Mouse (Mus musculus): Measurements from ENCODE around the gene Actl6b.
A peak's percentile ranks its signal among the peaks of the same experiment; 100 is the strongest.

Gene Actl6b

DNA sequence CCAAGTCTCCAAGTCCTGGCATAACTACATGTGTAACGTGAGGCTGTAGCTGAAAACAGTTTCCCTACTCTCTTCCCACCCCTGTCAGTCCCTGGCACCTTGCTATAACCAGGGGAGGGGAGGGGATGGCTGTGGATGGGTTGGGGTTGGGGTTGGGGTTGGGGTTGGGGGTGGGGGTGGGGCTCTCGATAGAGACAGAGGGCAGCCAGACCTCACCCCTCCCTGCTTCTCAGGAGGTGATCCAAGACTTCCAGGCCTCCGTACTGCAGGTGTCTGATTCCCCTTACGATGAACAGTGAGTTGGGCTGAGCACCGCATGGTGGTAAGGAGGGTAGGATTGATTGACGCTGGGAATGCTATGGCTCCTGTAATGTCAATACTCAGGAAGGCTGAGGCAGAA is 12.4 kb downstream of the Actl6b start:
- no peak for DNase-seq

DNA sequence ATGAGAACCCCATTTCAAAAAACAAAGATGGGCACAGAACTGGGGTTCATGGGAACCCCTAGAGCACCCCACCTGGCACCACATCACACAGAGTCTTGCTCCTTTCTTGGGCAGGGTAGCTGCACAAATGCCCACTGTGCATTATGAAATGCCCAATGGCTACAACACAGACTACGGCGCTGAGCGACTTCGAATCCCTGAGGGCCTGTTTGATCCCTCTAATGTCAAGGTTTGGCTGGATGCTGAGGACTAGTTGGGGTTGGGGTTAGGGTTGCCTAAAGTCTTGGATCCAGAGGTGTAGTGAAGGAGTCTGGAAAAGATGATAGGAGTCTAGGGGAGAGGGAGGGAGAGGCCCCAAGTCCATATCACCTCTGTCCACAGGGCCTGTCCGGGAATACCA is 13.1 kb downstream of the Actl6b start:
- DNase-seq: no peak

DNA sequence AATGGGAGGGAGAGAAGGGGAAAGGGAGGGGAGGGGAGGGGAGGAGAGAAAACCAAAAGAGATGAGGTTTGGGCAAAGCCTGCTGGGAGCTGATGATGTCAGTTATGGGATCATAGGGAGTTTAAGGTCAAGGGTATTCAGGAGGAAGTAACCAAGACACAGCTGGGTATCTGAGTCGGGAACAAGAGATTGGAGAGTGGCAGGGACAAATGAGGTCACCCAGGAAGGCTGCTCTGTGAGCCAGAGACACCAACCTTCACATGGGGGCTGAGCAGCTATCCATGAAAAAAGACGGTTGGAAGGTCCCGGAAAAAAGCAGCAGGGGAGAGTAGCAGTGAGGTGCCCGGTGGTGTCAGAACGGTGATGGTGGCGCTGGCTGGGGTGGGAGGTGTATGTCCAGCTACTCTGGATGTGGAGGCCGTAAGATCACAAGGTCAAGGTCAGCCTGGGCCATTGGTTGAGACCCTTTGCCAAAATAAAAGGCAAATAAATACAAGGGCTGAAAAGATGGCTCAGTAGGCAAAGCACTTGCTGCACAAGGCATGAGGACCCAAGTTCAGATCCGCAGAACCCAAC is 15.0 kb downstream of the Actl6b start:
- DNase-seq: no peak

DNA sequence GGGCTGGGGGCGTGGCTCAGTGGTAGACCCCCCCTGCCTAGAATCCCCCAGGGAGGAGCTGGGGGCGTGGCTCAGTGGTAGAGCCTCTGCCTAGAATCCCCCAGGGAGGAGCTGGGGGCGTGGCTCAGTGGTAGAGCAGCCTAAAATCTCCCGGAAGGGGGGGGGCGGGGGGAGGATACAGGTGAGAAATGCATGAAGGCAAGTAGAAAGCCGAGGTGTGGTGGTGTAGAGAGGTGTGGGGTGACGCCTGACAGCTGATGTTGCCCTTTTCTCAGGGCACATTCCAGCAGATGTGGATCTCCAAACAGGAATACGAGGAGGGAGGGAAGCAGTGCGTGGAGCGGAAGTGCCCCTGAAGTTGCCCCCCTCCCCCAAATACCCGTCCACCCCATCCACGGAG is 15.7 kb downstream of the Actl6b start:
- no peak for DNase-seq

DNA sequence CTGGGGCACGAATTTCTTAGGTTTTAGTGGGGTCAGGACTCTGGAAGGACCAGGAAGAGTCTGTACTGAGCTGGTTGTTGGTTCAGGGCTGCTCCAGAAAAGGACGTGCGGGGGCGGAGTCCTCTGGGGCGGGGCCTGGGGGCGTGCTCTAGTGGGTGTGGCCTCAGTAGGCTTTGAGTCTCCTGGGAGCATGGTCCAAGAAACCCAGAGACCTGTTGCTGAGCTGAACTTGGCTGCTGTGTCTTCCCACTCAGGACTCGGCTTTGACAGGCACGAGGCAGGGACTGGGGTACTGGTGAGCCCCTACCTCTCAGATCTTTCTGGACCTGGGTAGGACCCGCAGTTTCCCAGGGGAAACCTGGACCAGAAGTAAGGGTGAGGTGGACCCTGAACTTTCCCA is 16.3 kb downstream of the Actl6b start, which contains the start of gene Tfr2:
TSS of gene Tfr2 (plus strand) at position 176 of the 400 bp plus-strand sequence.
- DNase-seq: no peak

DNA sequence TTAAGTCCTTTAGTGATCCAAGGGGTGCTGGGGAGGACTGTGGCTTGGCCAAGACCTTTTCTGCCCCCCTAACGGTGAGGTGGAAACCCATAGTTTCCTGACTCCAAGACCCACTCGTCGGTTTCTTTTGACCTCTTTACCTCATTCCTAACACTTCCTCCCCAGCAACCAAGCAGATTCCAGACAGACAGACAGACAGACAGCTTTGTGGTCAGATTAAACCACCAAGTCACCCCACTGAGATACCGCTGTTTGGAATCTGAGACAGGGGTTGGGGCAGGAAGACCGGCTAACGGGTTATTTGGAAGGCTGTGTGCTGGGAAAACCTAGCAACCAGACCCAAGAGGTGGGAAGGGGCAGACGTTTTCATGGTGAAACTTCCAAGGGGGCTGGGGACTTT is 16.9 kb downstream of the Actl6b start:
- DNase-seq: no peak

DNA sequence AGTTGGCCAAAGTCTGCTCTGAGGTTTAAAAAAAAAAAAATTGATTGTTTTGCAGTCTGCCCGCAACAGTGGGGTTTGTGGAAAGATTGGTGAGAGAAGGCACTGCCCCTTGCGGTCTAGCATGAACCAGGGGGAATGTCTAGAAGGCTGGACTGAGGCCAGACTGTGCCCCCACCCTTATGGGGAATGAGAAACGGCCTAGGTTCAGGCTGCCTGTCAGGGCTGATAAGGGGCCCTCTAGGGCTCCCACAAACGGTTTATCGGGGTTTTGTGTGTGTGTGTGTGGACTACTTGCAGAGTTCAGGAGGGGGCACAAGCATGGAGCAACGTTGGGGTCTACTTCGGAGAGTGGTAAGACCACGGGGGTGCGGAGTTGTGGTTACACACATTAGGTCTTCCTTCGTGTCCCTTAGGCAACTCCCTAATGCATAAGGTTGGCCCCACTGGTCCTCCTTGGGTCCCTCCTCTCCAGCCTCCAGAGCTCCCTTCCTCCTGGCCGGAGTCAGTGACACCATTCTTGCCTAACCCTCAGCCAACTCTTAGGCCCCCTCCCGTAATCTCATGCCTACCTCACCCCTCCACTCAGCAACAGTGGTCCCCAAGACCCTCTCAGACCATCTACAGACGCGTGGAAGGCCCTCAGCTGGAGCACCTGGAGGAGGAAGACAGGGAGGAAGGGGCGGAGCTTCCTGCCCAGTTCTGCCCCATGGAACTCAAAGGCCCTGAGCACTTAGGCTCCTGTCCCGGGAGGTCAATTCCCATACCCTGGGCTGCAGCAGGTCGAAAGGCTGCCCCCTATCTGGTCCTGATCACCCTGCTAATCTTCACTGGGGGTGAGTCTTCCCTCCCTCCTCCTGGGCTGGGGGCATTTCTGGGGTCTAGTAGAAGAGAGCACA is 17.6 kb downstream of the Actl6b start:
- no peak for DNase-seq

DNA sequence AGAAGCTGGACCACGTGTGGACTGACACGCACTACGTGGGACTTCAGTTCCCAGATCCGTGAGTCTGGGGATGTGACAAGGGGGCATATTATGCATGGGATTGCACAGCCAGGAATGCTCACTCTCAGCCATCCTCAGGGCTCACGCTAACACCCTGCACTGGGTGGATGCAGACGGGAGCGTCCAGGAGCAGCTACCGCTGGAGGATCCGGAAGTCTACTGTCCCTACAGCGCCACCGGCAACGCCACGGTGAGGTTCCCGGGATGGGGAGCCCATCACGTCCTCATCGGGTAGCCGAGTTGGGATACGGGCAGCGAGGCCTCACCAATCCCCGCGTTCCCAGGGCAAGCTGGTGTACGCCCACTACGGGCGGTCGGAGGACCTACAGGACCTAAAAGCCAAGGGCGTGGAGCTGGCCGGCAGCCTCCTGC is 21.2 kb downstream of the Actl6b start:
- DNase-seq: peak; percentile 86

DNA sequence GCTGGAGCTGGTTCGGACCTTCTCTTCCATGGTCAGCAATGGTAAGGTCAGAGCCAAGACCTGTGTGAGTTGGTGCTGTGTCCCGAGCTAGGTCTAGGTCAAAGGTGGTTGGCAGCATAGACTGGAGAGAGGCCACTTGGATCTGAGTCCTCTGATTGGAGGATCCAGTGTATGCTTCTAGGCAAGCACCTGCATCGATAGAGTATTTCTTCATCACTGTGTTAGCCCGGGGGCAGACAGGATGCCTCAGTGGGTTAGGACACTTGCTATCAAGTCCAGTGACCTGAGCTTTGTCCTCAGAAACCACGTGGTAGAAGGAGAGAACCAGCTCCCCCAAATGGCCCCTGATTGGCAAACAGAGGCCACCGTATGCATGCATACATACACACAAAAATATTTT is 26.9 kb downstream of the Actl6b start:
- DNase-seq: no peak

DNA sequence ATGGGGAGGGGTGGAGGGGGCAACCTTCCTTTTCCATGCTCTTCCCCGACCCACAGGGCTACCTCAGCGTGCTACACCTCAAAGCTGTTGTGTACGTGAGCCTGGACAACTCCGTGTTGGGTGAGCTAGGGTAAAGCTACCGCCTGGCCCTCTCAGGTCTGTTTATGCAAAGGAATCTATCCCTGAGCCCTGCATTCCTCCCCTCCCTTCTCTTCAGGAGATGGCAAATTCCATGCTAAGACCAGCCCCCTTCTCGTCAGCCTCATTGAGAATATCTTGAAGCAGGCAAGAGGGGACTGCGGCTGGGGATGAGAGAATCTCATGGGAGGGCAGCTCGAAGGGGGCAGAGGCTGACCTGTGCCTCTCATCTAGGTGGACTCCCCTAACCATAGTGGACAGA is 29.4 kb downstream of the Actl6b start:
- no peak for DNase-seq

DNA sequence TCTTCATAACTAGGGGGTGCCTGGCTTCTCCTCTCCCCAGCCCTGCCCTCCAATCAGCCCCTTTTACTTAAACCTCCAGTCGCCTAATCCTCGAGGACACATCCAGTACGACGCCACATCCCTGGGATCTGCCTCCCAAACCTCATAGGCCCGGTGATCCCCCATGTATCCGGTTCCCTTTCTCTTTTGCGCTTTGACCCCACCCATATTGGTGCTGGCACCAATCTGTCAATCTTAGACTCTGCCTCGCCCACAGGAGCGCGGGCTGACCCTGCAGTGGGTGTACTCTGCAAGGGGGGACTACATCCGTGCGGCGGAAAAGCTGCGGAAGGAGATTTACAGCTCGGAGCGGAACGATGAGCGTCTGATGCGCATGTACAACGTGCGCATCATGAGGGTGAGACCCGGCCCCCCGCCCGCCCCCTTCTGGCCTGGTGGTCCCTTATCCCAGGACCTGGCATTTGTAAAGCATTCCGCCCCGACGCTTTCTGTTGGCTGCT is 30.4 kb downstream of the Actl6b start:
- DNase-seq: no peak

DNA sequence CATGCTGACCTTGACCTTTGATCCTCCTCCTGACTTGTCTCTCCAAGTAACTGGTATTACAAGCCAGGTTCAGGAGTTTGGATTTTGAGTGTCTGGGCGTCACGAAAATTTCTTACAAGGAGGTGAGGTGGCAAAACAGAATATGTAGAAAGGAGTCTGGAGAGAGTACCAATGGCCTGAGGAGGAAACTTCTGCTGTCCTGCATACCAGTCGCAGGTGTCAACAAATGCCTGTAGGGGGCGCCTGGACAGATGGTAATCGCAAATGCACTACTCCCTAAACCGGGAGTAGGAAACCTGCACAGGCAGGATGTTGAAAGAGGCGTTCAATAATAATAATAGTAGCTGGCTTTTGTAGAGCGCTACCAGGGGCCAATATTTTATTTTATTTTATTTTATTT is 31.7 kb downstream of the Actl6b start:
- peak; percentile 76 for DNase-seq

DNA sequence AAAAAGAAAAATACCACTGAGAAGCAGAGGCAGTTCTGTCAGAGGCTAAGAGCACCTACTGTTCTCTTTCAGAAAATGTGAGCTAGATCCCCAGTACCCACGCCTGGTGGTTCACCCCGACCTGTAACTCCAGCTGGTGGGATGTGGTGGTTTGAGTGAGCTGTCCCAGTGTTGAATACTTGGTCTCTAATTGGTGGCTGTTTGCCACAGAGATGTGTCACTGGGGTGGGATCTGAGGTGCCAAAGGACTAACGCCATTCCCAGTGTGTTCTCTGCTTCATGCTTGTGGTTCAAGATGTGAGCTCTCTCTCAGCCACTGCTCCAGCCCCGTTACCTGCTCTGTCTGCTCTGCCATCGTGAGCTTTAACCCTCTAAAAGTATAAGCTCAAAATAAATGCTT is 37.2 kb downstream of the Actl6b start:
- no peak for DNase-seq

DNA sequence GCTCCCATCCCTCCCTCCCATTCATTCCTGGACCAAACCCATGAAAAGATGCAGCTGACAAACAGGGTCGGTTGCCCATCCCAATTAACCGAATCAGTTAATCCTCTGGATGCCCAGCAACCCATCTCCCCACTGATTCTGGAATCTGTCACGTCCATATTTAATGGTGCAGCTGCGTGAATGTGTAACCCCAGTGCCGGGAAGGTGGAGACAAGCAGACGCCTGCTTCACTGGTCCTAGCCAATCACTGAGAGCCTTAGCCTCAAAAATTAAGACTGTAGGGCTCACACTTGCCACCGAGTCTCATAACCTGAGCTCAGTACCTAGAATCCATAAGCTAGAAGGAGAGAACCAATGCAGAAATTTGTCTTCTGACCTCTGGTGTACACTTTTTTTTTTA is 42.6 kb downstream of the Actl6b start:
- no peak for DNase-seq

DNA sequence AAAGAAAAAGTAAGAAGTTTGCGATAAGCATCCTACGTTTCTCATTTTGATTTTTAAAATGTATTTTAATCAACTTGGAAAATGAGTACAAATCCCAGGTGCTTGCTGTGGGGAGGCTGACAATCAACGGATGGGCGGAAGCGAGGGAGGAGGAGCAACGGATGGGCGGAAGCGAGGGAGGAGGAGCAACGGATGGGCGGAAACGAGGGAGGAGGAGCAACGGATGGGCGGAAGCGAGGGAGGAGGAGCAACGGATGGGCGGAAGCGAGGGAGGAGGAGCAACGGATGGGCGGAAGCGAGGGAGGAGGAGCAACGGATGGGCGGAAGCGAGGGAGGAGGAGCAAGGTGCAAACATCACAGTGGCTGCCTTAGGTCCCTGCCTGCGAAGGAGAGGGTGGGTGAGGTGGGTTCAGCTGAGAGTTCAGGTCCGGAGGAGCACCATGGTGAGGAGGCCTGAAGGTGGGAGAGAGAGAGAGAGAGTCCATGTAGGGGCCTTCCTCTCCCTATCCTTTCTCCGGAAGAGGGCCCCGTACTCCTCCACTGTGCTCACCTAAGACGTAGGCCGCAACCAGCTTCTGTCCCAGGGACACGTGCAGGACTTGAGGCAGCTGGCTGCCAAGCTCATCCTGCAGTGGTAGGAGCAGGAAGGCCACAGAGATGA is 43.4 kb downstream of the Actl6b start:
- DNase-seq: no peak

DNA sequence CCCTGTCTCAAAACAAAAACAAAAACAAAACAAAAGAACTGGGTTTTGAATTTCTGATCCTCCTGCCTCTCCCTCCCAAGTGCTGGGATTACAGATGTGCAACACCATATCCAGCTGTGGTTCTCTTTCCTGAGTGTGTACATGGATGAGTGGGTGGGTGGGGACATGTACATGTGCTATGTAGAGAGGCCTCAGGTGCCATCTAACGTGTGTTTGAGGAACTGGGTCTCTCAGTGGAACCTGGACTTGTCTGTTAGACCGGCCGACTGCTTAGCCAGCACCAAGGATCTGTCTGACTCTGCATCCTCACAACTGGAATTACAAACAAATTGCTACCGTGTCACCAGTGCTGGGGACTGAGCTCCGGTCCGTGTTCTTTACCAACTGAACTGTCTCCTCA is 44.3 kb downstream of the Actl6b start:
- no peak for DNase-seq

DNA sequence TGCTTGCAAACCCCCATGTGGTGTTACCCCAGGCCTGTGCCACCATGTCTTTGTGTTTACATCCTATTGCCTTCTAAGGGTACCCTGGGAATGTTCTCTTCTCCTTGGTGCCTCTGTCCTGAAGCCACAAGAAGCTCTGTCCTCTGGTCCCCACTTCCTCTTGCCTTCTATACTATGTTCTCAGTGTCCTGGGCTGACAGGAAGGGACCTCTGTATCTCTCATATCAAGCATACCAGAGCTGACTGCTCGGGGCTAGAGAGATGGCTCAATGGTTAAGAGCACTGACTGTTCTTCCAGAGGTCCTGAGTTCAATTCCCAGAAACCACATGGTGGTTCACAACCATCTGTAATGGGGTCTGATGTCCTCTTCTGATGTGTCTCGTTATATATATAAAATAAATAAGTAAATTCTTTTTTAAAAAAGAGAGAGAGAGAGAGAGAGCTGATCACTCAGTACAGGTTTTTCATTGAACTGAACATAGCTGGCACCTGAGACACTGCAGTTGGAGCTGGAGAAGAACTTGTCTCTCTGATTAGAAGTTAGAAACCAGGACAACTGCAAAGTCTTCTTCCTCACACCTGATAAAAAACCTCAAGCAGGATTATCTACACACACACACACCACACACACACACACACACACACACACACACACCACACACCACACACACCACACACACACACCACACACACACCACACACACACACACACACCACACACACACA is 44.9 kb downstream of the Actl6b start:
- no peak for DNase-seq

DNA sequence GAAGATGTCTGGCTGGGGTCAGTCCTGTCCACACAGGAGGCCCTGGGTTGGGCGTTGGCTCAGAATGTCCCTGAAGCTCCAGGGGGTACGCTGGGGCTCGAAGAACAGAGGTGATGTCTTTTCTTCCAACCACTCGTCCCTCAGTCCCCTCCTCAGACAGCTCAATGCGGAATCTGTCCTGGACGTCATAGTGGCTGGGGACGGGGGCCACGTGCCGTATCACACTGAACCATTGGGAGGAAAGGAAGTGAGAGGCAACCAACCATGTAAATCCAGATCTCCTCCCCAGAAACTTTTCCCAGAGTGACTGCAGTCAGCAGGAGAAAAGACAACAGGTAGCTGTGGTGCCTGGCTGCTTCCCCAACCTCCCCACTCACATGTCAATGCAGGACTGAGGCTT is 46.3 kb downstream of the Actl6b start:
- peak; percentile 52 for DNase-seq

DNA sequence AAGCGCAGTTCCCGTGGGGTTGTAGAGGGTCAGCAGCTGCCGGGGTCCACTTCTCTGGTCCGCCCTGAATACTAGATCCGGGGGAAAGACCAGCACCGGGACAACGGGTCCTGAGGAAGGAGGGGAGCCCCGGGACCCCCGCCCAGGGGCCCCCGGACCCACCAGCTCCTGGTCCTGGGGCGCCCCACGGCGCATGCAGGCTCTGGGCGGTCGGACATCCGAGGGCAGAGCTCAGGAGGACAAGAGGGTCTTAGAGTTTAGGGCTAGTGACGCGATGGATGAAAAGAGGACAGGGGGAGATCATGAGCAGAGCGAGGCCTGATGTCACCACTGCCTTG is 46.9 kb downstream of the Actl6b start:
- DNase-seq: no peak

DNA sequence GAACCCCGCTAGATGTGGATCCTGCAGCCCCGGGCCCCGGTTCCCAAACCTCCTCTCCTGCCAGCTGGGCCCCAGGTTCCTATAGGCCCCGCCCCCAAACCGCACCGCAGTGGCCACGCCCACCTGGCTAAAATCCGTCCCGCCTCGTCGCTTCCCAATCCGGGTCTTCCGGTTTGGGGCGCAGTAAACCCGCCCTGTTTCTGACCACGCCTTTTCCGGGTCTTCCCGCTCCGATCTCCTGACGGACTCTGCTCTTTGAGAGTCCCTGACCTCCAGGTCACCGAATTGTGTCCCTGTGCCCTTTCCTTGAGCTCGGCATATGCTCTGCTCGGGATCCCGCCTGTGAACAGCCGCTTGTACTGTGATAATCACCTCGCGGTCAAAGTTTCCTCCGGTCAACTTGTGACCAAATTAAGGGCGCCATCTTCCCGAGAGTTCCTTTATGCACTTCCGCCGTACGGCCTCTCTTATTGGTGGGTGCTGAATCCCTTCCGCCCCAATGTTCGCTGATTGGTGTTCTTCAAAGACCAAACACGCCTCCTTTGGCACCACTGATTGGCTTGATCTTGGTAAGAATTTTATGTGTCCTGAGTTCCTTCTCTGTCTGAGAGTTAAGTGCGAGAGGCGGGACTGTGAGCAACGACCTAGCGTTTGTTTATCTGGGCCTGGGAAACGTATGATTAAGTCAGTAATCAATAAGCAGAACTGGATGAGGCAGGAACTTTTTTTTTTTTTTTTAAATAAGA is 47.5 kb downstream of the Actl6b start, which contains the start of gene Mospd3:
TSS of gene Mospd3 (minus strand) at position 440 of the 746 bp plus-strand sequence.
- peak; percentile 96 for DNase-seq

DNA sequence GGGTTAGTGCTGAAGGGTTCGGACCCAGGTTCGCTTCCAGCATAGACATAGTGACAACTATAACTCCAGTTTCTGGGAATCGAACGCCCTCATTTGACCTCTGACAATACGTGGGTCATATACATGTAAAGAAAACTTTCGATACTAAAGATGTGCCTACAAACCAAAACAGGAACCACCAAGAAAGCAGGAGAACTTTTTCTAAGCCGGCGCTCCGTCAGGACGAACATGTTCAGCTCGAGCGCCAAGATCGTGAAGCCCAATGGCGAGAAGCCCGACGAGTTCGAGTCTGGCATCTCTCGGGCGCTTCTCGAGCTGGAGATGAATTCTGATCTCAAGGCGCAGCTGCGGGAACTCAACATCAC is 48.0 kb downstream of the Actl6b start:
- DNase-seq: no peak

DNA sequence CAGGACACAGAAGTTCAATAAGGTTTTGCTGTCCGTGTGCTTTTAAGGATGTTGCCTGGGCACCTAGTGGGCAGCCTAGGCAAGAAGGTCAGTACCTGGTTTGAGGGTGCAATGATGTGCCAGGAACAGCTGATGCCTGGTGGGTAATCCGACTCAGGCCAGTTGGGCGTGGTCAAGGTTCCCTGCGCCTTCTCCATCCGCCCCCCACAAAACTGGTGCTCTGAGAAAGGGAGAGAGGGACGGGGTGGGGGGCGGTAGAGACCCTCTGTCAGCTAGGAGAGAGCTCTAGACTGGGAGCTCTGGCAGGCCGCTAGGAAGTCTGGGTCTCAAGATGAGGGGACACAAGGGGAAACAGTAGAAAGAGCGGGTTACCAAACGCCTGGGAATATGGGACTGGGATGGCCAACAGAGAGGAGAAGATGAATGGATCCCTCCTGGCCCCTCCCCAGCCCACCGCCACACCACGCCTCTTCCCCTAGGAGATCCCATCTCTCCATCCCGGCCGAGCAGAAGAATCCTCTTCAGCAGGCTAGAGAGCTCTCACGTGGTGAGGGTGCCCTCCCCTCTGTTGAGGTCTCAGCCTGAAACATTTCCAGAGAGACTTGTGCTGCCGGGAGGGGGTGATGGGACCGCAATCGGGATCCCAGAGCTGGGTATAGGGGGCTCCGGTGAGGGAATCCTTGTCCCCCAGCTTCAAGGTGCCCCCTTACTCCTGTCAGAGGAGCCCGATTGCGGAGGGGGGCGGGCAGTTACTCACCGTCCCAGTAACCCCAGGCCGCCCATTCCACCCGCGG is 54.7 kb downstream of the Actl6b start:
- DNase-seq: no peak

All from cerebellum, adult 9-11 months (tissue).